Mouse (Mus musculus) right cerebral cortex, postnatal 4 days (tissue): ENCODE data around the gene Rora.

ENCODE experiments used
- DNase-seq: peaks from one replicate; pipeline ENCODE4 v3.0.0-alpha.2; 2022

Rora gene

DNA sequence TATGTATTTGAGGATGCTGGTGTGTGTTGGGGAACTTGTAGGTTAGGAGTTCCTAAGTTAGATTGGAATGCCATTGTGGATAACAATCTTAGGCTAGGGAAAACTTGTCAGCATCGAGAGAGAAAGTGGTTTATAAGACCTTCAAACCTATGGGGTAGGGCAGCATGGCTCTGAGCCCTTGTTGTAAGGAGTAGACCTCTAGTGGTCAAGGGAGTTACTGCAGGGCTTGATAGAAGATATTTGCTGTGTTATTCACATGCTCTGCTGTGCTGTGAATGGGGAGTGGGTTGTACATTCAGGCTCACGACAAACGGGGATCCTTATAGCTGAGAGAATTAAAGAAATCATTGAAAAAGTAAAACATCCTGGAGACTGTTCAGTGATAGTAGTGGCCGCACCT is 35.8 kb downstream of the Rora start:
- DNase-seq = peak; percentile 25

DNA sequence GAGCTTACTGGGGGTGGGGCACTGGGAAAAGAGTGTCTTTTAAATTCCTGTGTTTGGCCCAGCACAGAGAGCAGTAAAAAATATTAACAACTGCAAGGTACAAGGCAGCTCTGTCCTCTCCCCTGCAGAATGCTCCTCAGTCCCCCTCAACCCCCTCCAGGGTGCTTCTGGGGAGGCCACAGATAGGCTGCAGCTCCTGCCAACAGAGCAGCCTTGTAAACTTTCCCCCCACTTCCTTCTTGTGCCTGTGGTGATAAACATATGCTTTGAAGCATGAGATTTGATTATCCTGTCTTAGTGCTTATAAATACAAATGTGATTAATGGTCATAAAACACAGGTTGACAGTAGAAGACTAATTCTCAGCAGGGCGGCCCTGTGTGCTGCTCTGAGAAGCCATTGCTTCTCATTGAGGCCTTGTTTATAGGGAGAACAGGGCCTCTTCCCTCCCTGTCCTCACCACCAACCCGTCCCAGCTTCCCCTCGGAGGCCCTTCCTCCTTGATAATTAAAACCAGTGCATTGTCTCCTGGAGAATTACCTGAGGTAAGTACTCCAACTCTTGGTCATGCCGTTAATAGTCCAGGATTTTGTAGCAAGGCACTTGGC is 41.4 kb downstream of the Rora start:
- no peak for DNase-seq

GRCm38 (mm10) chr9:68695496-68695969 is 41.9 kb downstream of the Rora start:
- peak; percentile 24 for DNase-seq

DNA sequence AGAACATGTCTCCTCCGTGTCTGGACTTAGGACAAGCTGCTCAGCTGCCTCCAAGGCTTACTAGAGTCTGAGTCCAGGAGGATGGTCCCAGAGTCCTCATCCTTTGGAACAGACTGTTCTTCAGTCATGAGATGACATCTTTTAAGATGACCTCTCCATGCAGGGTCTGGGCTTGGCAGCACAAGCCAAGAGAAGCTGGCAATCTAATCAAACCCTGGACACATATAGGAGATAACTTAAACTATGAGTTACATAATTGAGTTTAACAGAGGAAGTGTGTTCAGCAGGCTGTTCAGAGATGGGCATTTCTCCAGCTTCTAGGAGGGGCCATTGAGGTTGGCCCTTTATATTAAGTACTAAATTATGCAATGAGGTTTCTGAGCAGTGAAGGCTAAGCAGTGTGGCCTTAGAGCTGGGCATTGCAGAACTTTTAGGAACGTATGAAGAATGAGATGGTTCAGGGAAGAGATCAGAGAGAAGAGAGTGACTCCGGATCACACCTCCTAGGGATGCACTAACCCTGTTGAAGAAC is 42.9 kb downstream of the Rora start:
- DNase-seq = no peak

DNA sequence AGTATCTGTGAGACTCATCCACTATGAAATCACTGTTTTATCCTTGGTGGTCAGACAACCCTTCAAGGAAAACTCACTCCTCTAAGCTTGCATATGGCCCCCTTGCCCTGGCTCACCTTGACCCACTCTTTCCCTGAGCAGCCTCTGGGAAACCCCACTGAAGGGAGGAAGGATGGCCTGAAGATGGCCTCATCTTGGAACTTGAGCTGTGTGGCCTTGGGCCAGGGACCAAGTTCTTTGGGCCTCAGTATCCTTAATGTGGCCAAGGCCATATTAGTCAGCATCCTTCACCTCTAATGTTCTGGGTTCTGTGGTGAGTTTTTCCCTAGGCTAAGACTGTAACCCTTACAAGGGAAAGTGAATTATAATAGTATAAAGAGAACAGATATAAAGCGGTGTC is 45.8 kb downstream of the Rora start:
- no peak for DNase-seq

DNA sequence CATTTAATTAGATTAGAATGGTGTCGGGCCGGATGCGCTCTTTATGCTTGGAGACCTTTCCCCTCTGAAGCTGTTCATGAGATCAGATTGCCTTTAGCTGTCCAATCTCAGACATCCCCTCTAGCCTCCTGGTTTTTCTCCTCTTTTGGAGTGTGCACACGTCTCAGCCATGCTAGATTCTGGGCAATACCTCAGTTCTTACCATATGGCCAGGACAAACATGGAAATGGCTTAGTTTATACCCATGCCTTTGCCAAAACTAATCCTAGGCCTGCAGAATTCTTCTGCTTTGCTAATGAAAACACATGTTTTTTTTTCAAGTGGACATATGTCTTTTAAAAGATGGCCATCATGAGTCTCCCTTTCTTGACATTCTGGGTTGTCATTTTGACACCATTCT is 46.3 kb downstream of the Rora start:
- no peak for DNase-seq

DNA sequence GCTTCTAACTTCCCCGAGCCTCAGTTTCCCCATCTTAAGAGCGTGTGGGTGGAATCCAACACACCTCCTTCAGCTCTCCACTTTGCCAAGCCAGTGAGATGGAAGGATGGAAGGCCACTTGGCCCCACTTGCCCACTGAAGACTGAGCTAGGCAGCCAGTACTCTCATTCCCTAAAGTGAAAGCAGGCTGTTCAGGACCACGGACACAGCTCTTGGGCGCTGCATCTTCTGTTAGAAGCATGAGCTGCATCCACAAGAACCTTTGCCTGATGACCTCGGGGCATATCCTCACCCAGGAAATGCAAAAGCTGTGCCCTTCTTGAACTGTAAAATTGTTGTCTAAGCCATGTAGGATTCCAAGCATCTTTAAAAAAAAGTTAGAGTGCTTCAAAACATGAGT is 54.0 kb downstream of the Rora start:
- no peak for DNase-seq

- no peak for DNase-seq
Observed at GRCm38 (mm10) chr9:68709232-68709631, 55.6 kb downstream of the Rora start.

DNA sequence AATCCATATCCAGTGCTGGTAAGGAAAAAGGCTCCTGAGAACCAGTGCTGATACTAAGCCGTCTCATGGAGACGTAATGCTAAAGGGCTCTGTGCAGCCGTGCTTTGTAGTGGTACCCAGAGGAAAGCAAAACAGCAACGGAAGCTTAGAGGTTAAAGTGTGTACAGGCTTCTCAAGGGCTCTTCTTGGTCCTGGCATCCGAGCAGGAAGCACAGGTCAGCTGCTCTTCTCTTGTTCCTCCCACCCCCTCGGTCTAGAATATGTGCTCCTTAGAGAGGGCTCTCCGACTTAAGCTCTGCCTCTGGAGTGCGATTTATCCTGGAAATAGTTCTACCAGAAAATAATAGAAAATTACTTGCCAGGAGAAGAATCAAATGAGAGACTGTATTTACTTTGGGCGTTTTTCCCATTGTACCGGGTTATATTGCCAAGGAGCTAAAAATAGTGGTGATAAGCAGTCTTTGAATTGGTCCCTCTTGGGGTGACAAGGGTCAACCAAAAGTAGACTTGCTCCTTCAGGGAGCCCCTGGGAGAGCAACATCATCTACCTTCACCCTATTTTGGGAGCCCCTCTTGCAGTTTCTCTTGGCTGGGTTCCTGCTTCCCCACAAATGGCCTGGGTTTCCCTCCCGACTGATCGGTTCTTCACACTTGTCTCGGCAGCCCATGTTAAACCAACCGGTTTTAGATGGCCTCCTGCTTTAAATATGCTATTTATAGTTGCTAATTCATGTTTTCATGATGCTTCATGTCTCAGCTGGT is 57.5 kb downstream of the Rora start:
- no peak for DNase-seq

- peak; percentile 59 for DNase-seq
Observed at GRCm38 (mm10) chr9:68716961-68717360, 63.4 kb downstream of the Rora start.

DNA sequence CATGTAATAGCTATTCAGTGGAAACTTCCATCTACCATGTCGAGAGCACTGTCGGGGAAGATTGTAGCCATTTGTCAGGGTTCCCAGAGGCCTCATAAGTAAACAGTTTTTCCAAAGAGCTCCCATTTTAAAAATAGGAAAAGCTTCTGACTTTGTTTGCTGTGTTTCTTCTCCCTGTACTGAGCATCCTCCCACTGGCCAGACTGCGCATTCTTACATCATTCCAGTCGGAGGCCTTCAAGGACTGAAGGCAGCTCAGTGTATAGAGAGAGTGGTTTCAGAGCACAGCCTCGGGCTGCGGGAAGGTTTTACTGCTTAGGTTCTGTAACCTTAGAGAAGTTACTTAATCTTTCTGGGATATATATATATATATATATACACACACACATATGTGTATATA is 64.8 kb downstream of the Rora start:
- DNase-seq = no peak

DNA sequence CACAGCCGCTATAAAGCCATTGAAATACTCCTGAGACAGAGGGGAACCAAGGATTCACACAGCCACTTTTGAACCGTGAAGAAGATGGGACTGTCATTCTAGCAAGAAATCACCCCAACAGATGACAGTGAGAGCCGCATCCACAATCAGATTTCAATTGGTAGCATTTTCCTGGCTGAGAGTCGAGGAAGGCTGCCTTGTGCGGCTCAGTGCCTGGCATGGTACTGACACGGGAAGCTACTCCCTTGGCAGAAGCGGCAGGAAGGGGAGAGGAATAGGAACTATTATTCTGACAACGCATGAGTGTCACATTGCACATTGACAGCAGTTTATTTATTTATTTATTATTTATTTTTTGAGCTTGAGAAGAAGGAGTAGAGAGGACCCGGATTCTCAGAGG is 65.7 kb downstream of the Rora start:
- no peak for DNase-seq

DNA sequence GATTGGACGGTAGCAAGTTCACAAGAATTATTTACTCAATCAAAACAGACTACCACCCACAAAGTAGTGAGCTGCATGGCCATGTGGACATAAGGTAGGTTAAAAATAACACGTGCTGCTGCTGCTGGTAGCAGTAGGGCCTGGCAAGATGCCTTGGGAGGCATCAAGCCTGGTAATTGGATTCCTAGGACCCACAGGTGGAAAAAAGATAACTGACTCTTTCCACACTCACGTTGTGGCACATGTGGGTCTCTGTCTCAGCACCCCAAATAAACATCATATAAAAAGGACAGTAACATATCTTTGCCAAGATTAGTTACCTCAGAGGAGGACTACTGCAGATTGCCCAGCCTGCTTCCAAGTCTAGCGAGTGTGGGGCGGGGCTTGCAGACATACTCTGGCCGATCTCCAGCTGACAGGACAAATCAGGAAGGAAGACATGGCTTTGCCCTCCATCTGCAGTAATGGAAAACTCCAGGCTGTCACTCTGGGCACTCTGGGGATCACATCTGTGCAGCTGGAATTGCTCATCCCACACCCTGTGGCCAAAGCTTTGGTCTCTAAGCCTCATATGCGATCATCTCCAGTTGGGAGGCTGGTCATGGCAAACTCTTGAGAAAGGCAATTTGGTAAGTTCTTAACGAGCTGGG is 71.2 kb downstream of the Rora start:
- DNase-seq = no peak

DNA sequence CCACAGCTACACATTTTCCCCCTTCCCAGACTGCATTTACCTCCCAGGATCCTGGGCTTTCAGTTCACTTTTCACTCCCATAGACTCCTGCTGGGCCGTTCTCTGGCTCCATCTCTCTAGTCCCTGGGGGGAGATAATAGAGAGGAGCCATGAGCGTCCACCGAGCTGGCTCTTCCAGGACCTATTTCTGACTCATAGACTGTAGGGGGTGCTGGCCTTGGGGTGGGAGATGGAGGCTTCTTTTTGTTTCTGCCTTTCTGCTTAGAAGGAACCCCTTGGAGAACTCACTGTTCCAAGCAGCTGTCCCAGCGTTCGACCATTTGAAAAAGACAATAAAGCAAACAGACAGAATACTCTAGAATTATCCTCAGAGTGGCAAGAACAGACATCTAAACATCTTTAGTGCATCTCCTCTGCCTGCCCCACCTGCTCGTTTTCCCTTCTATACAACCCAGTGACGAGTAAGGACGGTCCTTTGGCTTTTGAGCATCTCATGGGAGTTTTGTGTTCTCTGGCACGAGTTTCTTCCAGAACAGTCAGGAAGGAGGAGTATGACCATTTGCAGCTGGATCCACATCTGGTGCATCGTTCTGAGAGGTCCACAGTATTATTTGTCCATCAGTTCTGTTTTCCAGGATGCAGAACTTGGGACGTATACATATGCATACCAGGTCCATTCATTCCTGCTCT is 73.7 kb downstream of the Rora start:
- no peak for DNase-seq

- peak; percentile 13 for DNase-seq
Observed at GRCm38 (mm10) chr9:68731438-68731837, 77.9 kb downstream of the Rora start.

- no peak for DNase-seq
Observed at GRCm38 (mm10) chr9:68732929-68733328, 79.3 kb downstream of the Rora start.

DNA sequence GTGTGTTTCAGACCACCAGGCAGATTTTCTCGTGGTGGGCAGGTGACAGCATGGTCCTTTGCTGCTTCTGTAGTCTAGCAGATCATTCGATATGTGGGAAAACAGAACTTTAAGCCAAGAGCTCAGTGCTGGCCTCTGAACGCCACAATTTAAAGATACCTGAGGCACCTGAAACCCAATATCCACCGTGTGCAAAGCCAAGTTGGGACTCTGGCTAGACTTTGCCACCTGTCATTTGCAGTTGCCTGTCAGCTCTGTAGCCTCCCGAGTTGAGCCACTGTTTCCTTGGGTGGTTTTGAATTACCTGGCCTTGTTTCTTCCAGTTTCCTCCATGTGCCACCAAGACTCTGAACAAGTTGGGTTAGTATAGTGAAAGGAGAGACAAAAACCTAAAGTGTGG is 82.3 kb downstream of the Rora start:
- no peak for DNase-seq

- no peak for DNase-seq
Observed at GRCm38 (mm10) chr9:68737197-68737736, 83.7 kb downstream of the Rora start.

DNA sequence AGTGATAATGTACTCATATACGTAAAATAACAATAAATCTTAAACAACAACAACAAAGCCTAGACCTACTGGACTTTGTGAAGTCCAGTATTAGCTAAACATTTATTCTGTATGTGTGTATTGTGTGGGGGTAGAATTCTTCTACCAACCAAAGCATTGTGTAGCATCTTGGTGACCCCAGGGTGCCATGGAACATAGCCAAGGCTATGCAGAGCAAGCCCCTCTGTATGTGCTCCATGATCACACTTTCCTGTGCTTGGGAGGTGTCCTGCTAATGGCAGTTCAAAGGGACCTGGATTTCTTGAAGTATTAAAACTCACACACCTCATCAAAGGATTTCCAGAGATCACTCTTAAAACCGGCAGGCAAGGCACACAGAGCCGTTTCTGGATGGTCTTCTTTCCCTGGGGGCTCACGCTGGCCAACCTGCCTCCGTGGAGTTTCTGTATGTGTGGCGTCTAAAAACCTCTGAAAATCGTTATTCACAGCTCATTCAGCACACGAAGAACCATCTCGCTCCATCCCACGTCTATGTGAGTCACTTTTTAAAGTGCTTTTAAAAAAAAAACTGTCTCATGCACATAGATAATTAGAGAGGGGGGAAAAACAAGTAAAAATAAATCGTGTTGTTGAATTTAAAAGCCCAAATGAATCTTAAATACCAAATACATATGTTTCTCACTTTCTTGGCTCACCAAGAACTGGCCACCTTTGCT is 92.5 kb downstream of the Rora start:
- DNase-seq = no peak

DNA sequence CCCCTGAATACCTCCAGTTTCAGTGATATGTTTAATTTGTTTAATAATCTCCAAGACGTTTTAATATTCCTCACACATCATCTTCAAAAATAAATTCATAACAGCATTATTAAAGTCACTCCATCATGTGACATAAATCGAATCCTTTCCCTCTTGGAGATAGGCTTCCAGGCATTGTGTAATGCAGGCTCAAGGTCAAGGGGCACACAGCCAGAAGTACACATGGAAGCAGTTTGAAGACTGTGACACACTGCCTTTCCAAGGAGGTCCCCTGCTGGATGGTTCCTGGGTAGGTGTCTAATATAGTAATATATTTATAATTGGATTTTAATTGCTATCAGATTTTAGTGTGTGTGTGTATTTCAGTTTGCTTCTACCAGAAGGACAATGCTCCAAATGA is 103.4 kb downstream of the Rora start:
- DNase-seq = no peak

DNA sequence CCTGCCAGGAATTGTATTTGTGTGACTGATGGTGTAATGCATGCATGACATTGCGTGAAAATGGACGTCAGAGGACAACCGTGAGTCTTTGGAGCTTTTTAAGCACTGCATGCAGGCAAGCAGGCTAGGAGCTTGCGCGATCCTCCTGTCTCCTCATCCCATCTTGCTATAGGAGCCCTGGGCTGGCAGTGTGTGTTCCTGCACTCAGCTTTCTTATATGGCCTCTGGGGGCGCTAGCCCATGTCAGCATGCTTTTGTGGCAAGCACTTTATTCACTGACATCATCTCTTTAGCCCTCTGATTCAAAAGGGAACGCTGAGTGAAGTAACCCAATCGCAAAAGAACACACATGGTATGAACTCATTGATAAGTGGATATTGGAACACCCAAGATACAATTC is 105.7 kb downstream of the Rora start:
- DNase-seq = no peak

- no peak for DNase-seq
Observed at GRCm38 (mm10) chr9:68760329-68760728, 106.7 kb downstream of the Rora start.
